ENCODE assay signal across 25 mouse cellular contexts in genomic region chr13:116957577-116957976, GRCm38 (mm10).
"Had no signal": no experiment of that assay in that cellular context is flagged by ENCODE, and none has a peak within 500 bp of the region (broad histone marks: within the 10 kb centered on the region; RNA-seq: fewer than 3 reads in every experiment).

No protein-coding gene starts in this region.

- DNase-seq: kidney, adult 11 months; kidney, adult 9 months; kidney, postnatal 25 days; layer of hippocampus, postnatal 36 days; liver, postnatal 0 days; lung, embryonic 14.5 days; retina, postnatal 1 day; right cerebral cortex, postnatal 25 days; spleen, adult 18-20 months; thymus, adult 2 months; thymus, postnatal 14 days; thymus, postnatal 4 days had no signal

- H3K9ac ChIP-seq: limb, embryonic 13.5 days; liver, embryonic 14.5 days; liver, postnatal 0 days; lung, embryonic 14.5 days; midbrain, embryonic 13.5 days; neural tube, embryonic 13.5 days had no signal

- H3K4me1 ChIP-seq: midbrain, embryonic 13.5 days had no signal

- H3K27ac ChIP-seq: kidney, postnatal 0 days; layer of hippocampus, adult 2 months; left cerebral cortex, adult 2 months; limb, embryonic 10.5 days; limb, embryonic 13.5 days; liver, embryonic 14.5 days; midbrain, embryonic 13.5 days; neural tube, embryonic 13.5 days; stomach, postnatal 0 days had no signal

- H3K9me3 ChIP-seq: limb, embryonic 10.5 days; limb, embryonic 13.5 days; midbrain, embryonic 13.5 days; neural tube, embryonic 13.5 days had no signal

- H3K27me3 ChIP-seq: limb, embryonic 13.5 days; midbrain, embryonic 13.5 days; neural tube, embryonic 13.5 days had no signal

- H3K4me3 ChIP-seq: layer of hippocampus, adult 2 months; left cerebral cortex, adult 2 months; limb, embryonic 10.5 days; limb, embryonic 13.5 days; midbrain, embryonic 13.5 days; myocyte; neural tube, embryonic 13.5 days had no signal

- H3K4me2 ChIP-seq: limb, embryonic 13.5 days; liver, embryonic 11.5 days; lung, embryonic 14.5 days; midbrain, embryonic 13.5 days; neural tube, embryonic 13.5 days had no signal

- H3K36me3 ChIP-seq: limb, embryonic 10.5 days; limb, embryonic 13.5 days; midbrain, embryonic 13.5 days; neural tube, embryonic 13.5 days had no signal

- ATAC-seq: liver, postnatal 0 days; lung, postnatal 0 days; midbrain, embryonic 13.5 days; midbrain, embryonic 16.5 days had no signal
